Mouse (Mus musculus) kidney, embryonic 16.5 days (tissue): ENCODE measurements at regions not wholly inside any gene's neighbourhood (a gene's known extent, or its start where the extent isn't known, plus 50 kb on each side); places are given as distances from the start of the nearest gene placed in this dataset.
A peak's percentile ranks its signal among the peaks of the same experiment; 100 is the strongest.

Experiments
- ATAC-seq: fragments of 200-750 bp; cut with Nextera tagmentation; 2 replicates; pipeline ENCODE4 v1.8.0; 2017; ENCODE audit warnings: moderate TSS enrichment; ENCODE audit not compliant: low FRiP score, low TSS enrichment
- H3K27ac ChIP-seq: fragments of 300-500 bp; sonication (generic); 2 replicates; pipeline ENCODE4 v1.5.1; 2014; ENCODE audit warnings: low read length
- H3K27me3 ChIP-seq: fragments of 300-500 bp; sonication (generic); 2 replicates; pipeline ENCODE4 v1.6.1; 2014; ENCODE audit warnings: low read length, control low read depth, mixed read lengths; ENCODE audit not compliant: insufficient read depth
- H3K36me3 ChIP-seq: fragments of 300-500 bp; sonication (generic); 2 replicates; pipeline ENCODE4 v1.6.1; 2014; ENCODE audit warnings: low read length, control low read depth, mixed read lengths; ENCODE audit not compliant: insufficient read depth
- H3K4me1 ChIP-seq: fragments of 300-500 bp; sonication (generic); 2 replicates; pipeline ENCODE4 v1.6.1; 2014; ENCODE audit warnings: low read length, control low read depth, mixed read lengths; ENCODE audit not compliant: insufficient read depth
- H3K4me2 ChIP-seq: fragments of 300-500 bp; sonication (generic); replicated peaks from 2 replicates; pipeline ENCODE4 v1.6.1; 2014; ENCODE audit warnings: low read depth, low read length
- H3K4me3 ChIP-seq: fragments of 300-500 bp; sonication (generic); 2 replicates; pipeline ENCODE4 v1.5.1; 2014; ENCODE audit warnings: mild to moderate bottlenecking, low read length
- H3K9ac ChIP-seq: fragments of 300-500 bp; sonication (generic); replicated peaks from 2 replicates; pipeline ENCODE4 v1.6.1; 2014; ENCODE audit warnings: low read length
- H3K9me3 ChIP-seq: fragments of 300-500 bp; sonication (generic); 2 replicates; pipeline ENCODE4 v1.6.1; 2016; ENCODE audit warnings: low read length, control low read depth
- WGBS: fragments of 180-500 bp; shearing (Covaris S2); extraction: QIAGEN DNeasy Blood & Tissue Kit; methylation state at CpG from one replicate; pipeline ENCODE4 v1.1.7; 2014; 5-methylcytosine and 5-hydroxymethylcytosine counted together

DNA sequence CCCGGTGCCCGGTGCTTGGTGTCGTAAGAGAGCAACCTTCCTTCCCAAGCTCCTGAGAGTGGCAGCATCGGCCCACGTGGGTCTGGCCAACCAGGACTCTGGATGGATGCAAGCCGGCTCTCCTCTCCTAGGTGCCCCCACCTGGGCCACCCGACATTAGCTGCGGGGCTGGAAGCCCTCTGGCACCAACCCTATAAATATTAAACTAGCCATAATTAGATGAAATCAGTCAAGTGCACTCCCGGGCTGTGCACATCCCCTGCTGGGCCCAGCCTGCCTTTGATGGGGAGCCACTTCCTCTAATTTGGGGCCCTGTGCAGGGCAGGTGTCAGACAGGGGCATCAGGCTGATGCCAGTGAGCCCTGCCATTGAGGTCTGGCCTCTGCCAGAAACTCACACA lies 130.8 kb downstream of the Cryba4 start:
- no peaks in the 10 kb centered on the region for H3K4me1 ChIP-seq
- H3K4me2 ChIP-seq: no peak overlapping the region
- no peaks in the 10 kb centered on the region for H3K9me3 ChIP-seq
- H3K27ac ChIP-seq: no peak overlapping the region
- 52% methylated on average over 9 of the region's 9 CpGs for WGBS
- no peak overlapping the region for H3K9ac ChIP-seq
- no peaks in the 10 kb centered on the region for H3K27me3 ChIP-seq
- H3K36me3 ChIP-seq: no peaks in the 10 kb centered on the region
- ATAC-seq: peak; percentile 77
- no peak overlapping the region for H3K4me3 ChIP-seq

- no peaks in the 10 kb centered on the region for H3K36me3 ChIP-seq
- H3K4me3 ChIP-seq: no peak overlapping the region
- no peaks in the 10 kb centered on the region for H3K27me3 ChIP-seq
- H3K4me1 ChIP-seq: no peaks in the 10 kb centered on the region
- no peak overlapping the region for H3K9ac ChIP-seq
- H3K4me2 ChIP-seq: no peak overlapping the region
- H3K9me3 ChIP-seq: no peaks in the 10 kb centered on the region
- no peak for ATAC-seq
- H3K27ac ChIP-seq: no peak overlapping the region
- 7% methylated on average over 5 of the region's 5 CpGs for WGBS
These were observed 129.7 kb downstream of the Cryba4 start for GRCm38 (mm10) chr5:112122581-112122980.

DNA sequence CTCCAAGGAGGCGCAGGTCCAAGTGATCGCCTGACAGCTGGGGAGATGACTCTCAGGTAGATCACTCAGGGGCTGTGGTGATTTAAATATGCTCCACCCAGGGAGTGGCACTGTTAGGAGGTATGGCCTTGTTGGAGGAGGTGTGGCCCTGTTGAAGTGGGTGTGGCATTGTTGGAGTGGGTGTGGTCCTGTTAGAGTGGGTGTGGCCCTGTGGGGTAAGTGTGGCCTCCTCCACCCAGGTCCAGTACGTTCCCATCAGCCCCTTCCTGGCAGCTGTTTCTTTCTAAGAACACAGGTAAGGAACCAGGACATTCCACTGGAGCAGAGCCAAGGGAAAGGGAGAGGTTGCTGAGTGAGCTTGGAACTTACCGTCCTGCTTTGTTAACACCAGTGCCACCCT lies 125.1 kb downstream of the Cryba4 start:
- H3K9me3 ChIP-seq: no peaks in the 10 kb centered on the region
- H3K4me2 ChIP-seq: no peak overlapping the region
- H3K9ac ChIP-seq: no peak overlapping the region
- WGBS: 76% methylated on average over 4 of the region's 4 CpGs
- no peaks in the 10 kb centered on the region for H3K4me1 ChIP-seq
- 0 out of 2 replicates have a peak, but pooled peaks have one; percentile 36 for ATAC-seq
- no peaks in the 10 kb centered on the region for H3K27me3 ChIP-seq
- H3K27ac ChIP-seq: no peak overlapping the region
- no peaks in the 10 kb centered on the region for H3K36me3 ChIP-seq
- H3K4me3 ChIP-seq: no peak overlapping the region

GRCm38 (mm10) chr5:112132746-112133145 lies 119.6 kb downstream of the Cryba4 start:
- no peak overlapping the region for H3K27ac ChIP-seq
- no peak overlapping the region for H3K4me2 ChIP-seq
- no peak overlapping the region for H3K9ac ChIP-seq
- no peaks in the 10 kb centered on the region for H3K4me1 ChIP-seq
- no peaks in the 10 kb centered on the region for H3K36me3 ChIP-seq
- H3K4me3 ChIP-seq: no peak overlapping the region
- H3K9me3 ChIP-seq: no peaks in the 10 kb centered on the region
- no peak for ATAC-seq
- no peaks in the 10 kb centered on the region for H3K27me3 ChIP-seq
- WGBS: 88% methylated on average over 1 of the region's 1 CpGs

GRCm38 (mm10) chr5:112133688-112134573 lies 118.4 kb downstream of the Cryba4 start:
- Histone ChIP-seq H3K9ac (no peak overlapping the region), H3K36me3 (no peaks in the 10 kb centered on the region), H3K4me2 (no peak overlapping the region), H3K27me3 (no peaks in the 10 kb centered on the region), H3K4me3 (no peak overlapping the region), H3K9me3 (no peaks in the 10 kb centered on the region), H3K4me1 (no peaks in the 10 kb centered on the region), H3K27ac (no peak overlapping the region)
- 71% methylated on average over 21 of the region's 21 CpGs for WGBS
- no peak for ATAC-seq

GRCm38 (mm10) chr5:112136646-112137045 lies 115.7 kb downstream of the Cryba4 start:
- ATAC-seq: no peak

DNA sequence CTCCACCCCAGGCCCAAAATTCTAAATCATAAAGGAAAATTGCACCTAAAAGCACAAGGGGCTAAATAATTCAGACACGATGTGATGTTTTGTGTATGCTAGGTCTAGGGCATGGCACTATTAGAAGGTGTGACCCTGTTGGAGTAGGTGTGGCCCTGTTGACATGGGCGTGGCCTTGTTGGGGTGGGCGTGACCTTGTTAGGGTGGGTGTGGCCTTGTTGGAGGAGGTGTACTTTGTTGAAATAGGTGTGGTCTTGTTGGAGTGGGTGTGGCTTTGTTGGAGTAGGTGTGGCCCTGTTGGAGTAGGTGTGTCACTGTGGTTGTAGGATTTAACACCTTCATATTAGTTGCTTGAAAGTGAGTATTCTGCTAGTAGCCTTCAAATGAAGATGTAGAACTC lies 114.1 kb downstream of the Cryba4 start:
- Histone ChIP-seq H3K27me3 (no peaks in the 10 kb centered on the region), H3K4me2 (no peak overlapping the region), H3K4me3 (no peak overlapping the region), H3K9me3 (no peaks in the 10 kb centered on the region), H3K27ac (no peak overlapping the region), H3K9ac (no peak overlapping the region), H3K4me1 (no peaks in the 10 kb centered on the region), H3K36me3 (no peaks in the 10 kb centered on the region)
- WGBS: 73% methylated on average over 3 of the region's 3 CpGs
- ATAC-seq: no peak

More at GRCm38 (mm10) chr5:112136646-112137045, 115.7 kb downstream of the Cryba4 start:
- H3K4me1 ChIP-seq: no peaks in the 10 kb centered on the region
- no peaks in the 10 kb centered on the region for H3K9me3 ChIP-seq
- no peak overlapping the region for H3K9ac ChIP-seq
- H3K27me3 ChIP-seq: no peaks in the 10 kb centered on the region
- no peak overlapping the region for H3K27ac ChIP-seq
- no peak overlapping the region for H3K4me2 ChIP-seq
- no peaks in the 10 kb centered on the region for H3K36me3 ChIP-seq
- H3K4me3 ChIP-seq: no peak overlapping the region
- 24% methylated on average over 11 of the region's 14 CpGs for whole genome bisulfite sequencing

DNA sequence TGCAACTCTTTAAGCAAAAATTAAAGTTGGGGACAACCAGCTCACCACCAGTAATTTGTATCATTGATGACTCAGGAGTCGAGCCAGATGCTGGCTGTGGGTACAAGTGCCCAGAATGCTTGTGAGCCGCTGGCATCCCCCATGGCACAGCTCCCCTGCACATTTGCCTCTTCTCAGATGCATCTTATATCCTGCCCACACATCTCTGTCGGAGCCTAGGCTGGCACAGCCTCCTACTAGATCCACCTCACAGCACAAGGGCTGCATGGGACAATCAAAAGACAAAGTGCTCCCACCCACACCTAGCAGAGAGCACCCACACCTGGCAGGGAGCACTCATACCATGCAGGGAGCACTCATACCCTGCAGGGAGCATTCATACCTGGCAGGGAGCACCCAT lies 109.6 kb downstream of the Cryba4 start:
- WGBS: 77% methylated on average over 3 of the region's 3 CpGs
- no peaks in the 10 kb centered on the region for H3K27me3 ChIP-seq
- ATAC-seq: no peak

DNA sequence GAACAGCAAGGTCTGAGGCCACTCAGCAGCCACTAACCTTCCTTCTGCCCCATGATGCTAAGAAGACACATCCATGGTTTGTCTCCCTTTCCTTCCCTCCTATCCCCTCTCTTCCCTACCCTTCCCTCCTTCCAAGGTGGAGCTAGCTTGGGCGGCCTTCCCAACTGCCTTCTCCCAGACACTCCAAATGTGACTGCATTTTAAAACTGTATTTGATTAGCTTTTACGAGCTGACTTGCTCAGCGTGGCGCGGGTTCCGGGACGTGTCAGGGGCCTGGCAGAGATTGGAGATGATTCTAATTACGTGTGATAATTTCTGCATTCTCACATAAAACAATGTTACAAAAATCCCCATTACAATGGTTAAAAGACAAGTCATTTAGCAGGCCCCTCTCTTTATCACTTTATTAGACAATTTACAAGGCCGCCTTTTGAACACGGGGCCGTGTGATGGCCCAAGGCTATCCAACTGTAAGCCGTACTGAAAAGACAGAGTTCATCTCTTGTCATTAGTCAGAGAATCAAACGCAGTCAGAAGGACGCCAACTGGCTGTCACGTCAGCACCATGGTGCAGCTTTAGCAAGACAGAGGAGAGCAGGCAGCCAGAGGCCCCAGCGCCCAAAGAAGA lies 108.2 kb downstream of the Cryba4 start:
- 81% methylated on average over 16 of the region's 16 CpGs for WGBS

More for the DNA sequence above, 109.6 kb downstream of the Cryba4 start:
- H3K4me3 ChIP-seq: no peak overlapping the region
- no peak overlapping the region for H3K9ac ChIP-seq
- H3K9me3 ChIP-seq: no peaks in the 10 kb centered on the region
- H3K4me2 ChIP-seq: no peak overlapping the region
- H3K4me1 ChIP-seq: no peaks in the 10 kb centered on the region
- no peaks in the 10 kb centered on the region for H3K36me3 ChIP-seq
- H3K27ac ChIP-seq: no peak overlapping the region

GRCm38 (mm10) chr5:112153675-112154085 lies 98.6 kb downstream of the Cryba4 start:
- H3K9ac ChIP-seq: peak overlapping the region; percentile 53
- no peaks in the 10 kb centered on the region for H3K36me3 ChIP-seq
- H3K4me2 ChIP-seq: peak overlapping the region; percentile 68
- H3K4me1 ChIP-seq: peaks cover 4% of the 10 kb centered on the region
- H3K27ac ChIP-seq: no peak overlapping the region
- peak overlapping the region; percentile 45 for H3K4me3 ChIP-seq
- H3K27me3 ChIP-seq: peaks cover 28% of the 10 kb centered on the region
- WGBS: 0% methylated on average over 39 of the region's 39 CpGs
- H3K9me3 ChIP-seq: no peaks in the 10 kb centered on the region
- ATAC-seq: peak; percentile 85

More for the DNA sequence above, 108.2 kb downstream of the Cryba4 start:
- Histone ChIP-seq H3K9me3 (no peaks in the 10 kb centered on the region), H3K9ac (no peak overlapping the region), H3K4me1 (no peaks in the 10 kb centered on the region), H3K27me3 (no peaks in the 10 kb centered on the region), H3K36me3 (no peaks in the 10 kb centered on the region), H3K27ac (no peak overlapping the region), H3K4me2 (no peak overlapping the region), H3K4me3 (no peak overlapping the region)
- no peak for ATAC-seq
